Mouse (Mus musculus): ENCODE results near the gene Cdk6. TPM values are rescaled to one million over a fixed set of nuclear protein-coding genes. Genes with fewer than 3 reads are reported as not detected.
A peak's percentile ranks its signal among the peaks of the same experiment; 100 is the strongest.

Cdk6 gene
- total and polyA plus RNA-seq, 3 experiments: 79.0 to 318 (median 197) TPM

- TF ChIP-seq HCFC1 (IDR thresholded peaks at IDR 0.05; ENCODE audit: low read depth, low read length) (no peak), EP300 (IDR thresholded peaks at IDR 0.05; ENCODE audit: low read depth in 1 of 2, low read length in 2 of 2) (0 out of 4 replicates have a peak, but pooled peaks have one; percentile 24 to 38), CHD1 (IDR thresholded peaks at IDR 0.05; ENCODE audit: low read depth, low read length) (0 out of 2 replicates have a peak, but pooled peaks have one; percentile 47), MAX (IDR thresholded peaks at IDR 0.05; ENCODE audit: low read length) (peak; percentile 35; the same call in 1 of the 2 replicates), NELFE (IDR thresholded peaks at IDR 0.05; ENCODE audit: low read depth, low read length) (0 out of 2 replicates have a peak, but pooled peaks have one; percentile 3), ZMIZ1 (IDR thresholded peaks at IDR 0.05; ENCODE audit: low read depth, low read length) (0 out of 2 replicates have a peak, but pooled peaks have one; percentile 11), ETS1 (IDR thresholded peaks at IDR 0.05; ENCODE audit: low read depth, low read length) (peak; percentile 65), POLR2A (IDR thresholded peaks at IDR 0.05; ENCODE audit: control insufficient read depth in 1 of 2, insufficient read depth in 1 of 2, low read depth in 1 of 2, low read length in 2 of 2, poor library complexity in 1 of 2) (peak in 1 of 2 experiments; percentile 35; a peak in 1 of 4 replicates), GABPA (IDR thresholded peaks at IDR 0.05; ENCODE audit: low read depth, low read length) (no peak), ELF1 (IDR thresholded peaks at IDR 0.05; ENCODE audit: low read depth, low read length) (0 out of 2 replicates have a peak, but pooled peaks have one; percentile 27), JUND (IDR thresholded peaks at IDR 0.05; ENCODE audit: low read depth, low read length) (peak; percentile 67; the same call in 1 of the 2 replicates), MYB (IDR thresholded peaks at IDR 0.05; ENCODE audit: low read depth, low read length) (no peak), CTCF (IDR thresholded peaks at IDR 0.05 in 2 of 3, conservative IDR thresholded peaks at IDR 0.05 in 1 of 3; ENCODE audit: control insufficient read depth in 1 of 3, insufficient read depth in 1 of 3, low read depth in 2 of 3, low read length in 3 of 3, poor library complexity in 1 of 3, severe bottlenecking in 1 of 3) (no peak), TCF12 (IDR thresholded peaks at IDR 0.05; ENCODE audit: low read depth, low read length) (no peak), NRF1 (IDR thresholded peaks at IDR 0.05; ENCODE audit: insufficient read depth, low read depth, low read length, poor library complexity, severe bottlenecking) (no peak), POLR2AphosphoS5 (IDR thresholded peaks at IDR 0.05; ENCODE audit: borderline replicate concordance, low read depth, low read length) (no peak), POLR2AphosphoS2 (IDR thresholded peaks at IDR 0.05; ENCODE audit: low read length) (peak; percentile 62), SMC3 (IDR thresholded peaks at IDR 0.05; ENCODE audit: low read depth, low read length) (no peak)
- no peak overlapping the region for H3K4me3 ChIP-seq (ENCODE audit: control insufficient read depth in 1 of 2, insufficient read depth in 1 of 2, low read depth in 2 of 2, low read length in 2 of 2)
- peak overlapping the region; percentile 46; the same call in 1 of the 2 replicates for H3K27ac ChIP-seq (ENCODE audit: control insufficient read depth, low read depth, low read length)
- peak; percentile 74 for DNase-seq (ENCODE audit: low read depth, low spot score)
- peaks cover 30 to 39% of the 10 kb centered on the region in 2 experiments for H3K4me1 ChIP-seq (ENCODE audit: control insufficient read depth in 1 of 2, insufficient read depth in 2 of 2, low read length in 2 of 2)
- H3K27me3 ChIP-seq (ENCODE audit: control insufficient read depth in 1 of 2, insufficient read depth in 2 of 2, low read length in 2 of 2): no peaks in the 10 kb centered on the region
- H3K9me3 ChIP-seq (replicated peaks; ENCODE audit: insufficient read depth, low read length): no peaks in the 10 kb centered on the region
- no peak overlapping the region for H3K9ac ChIP-seq (ENCODE audit: control insufficient read depth, low read depth, low read length, poor library complexity, severe bottlenecking)
- peaks cover 39 to 44% of the 10 kb centered on the region in 2 experiments for H3K36me3 ChIP-seq (ENCODE audit: control insufficient read depth in 1 of 2, insufficient read depth in 2 of 2, low read length in 2 of 2)
- peaks cover 14% of the 10 kb centered on the region for H3K79me2 ChIP-seq (ENCODE audit: control insufficient read depth, insufficient read depth, low read length, poor library complexity)
Measured at GRCm38 (mm10) chr5:3494452-3495187, 153.3 kb downstream of the Cdk6 start.

DNA sequence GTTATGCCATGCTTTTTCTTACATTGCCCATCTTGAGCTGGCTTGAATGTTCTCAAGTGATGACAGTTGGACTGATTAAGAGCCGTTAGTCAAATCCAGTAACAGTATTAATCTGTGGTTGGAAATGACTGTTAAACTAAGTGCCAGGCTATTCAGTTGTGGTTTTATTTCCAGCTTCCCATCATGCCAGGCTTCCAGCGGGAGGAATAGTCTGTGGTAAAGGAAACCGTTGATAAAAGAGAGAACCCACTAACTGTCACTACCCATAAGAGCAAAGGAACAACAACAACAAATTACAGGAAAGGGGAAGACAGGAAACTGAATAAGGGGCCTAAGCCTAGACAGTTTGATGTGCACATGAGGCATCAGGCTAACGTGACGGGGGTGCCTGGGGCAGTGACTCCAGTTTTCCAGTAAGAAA lies 156.2 kb downstream of the Cdk6 start:
- no peaks in the 10 kb centered on the region for H3K9me3 ChIP-seq (replicated peaks; ENCODE audit: insufficient read depth, low read length)
- H3K27ac ChIP-seq (ENCODE audit: control insufficient read depth, low read depth, low read length): peak overlapping the region; percentile 76
- DNase-seq (ENCODE audit: low read depth, low spot score): peak; percentile 87
- H3K36me3 ChIP-seq (ENCODE audit: control insufficient read depth in 1 of 2, insufficient read depth in 2 of 2, low read length in 2 of 2): peaks cover 42 to 60% of the 10 kb centered on the region in 2 experiments
- peaks cover 32 to 53% of the 10 kb centered on the region in 2 experiments for H3K4me1 ChIP-seq (ENCODE audit: control insufficient read depth in 1 of 2, insufficient read depth in 2 of 2, low read length in 2 of 2)
- no peak overlapping the region for H3K4me3 ChIP-seq (ENCODE audit: control insufficient read depth in 1 of 2, insufficient read depth in 1 of 2, low read depth in 2 of 2, low read length in 2 of 2)
- H3K27me3 ChIP-seq (ENCODE audit: control insufficient read depth in 1 of 2, insufficient read depth in 2 of 2, low read length in 2 of 2): no peaks in the 10 kb centered on the region
- peak overlapping the region; percentile 15; the same call in 1 of the 2 replicates for H3K9ac ChIP-seq (ENCODE audit: control insufficient read depth, low read depth, low read length, poor library complexity, severe bottlenecking)
- H3K79me2 ChIP-seq (ENCODE audit: control insufficient read depth, insufficient read depth, low read length, poor library complexity): peaks cover 20% of the 10 kb centered on the region
- TF ChIP-seq ZMIZ1 (IDR thresholded peaks at IDR 0.05; ENCODE audit: low read depth, low read length): peak; percentile 63; the same call in 1 of the 2 replicates
- TF ChIP-seq KAT2A (conservative IDR thresholded peaks at IDR 0.05; ENCODE audit: low read depth, low read length): peak; percentile 52
- TF ChIP-seq GATA1 (IDR thresholded peaks at IDR 0.05; ENCODE audit: low read depth, low read length): peak; percentile 67; the same call in 1 of the 2 replicates
- TF ChIP-seq NELFE (IDR thresholded peaks at IDR 0.05; ENCODE audit: low read depth, low read length): peak; percentile 53; the same call in 1 of the 2 replicates
- TF ChIP-seq ZNF384 (IDR thresholded peaks at IDR 0.05; ENCODE audit: low read depth, low read length): no peak
- peak; percentile 93 for TF ChIP-seq ETS1 (IDR thresholded peaks at IDR 0.05; ENCODE audit: low read depth, low read length)
- TF ChIP-seq POLR2A (IDR thresholded peaks at IDR 0.05; ENCODE audit: control insufficient read depth in 1 of 2, insufficient read depth in 1 of 2, low read depth in 1 of 2, low read length in 2 of 2, poor library complexity in 1 of 2): no peak
- TF ChIP-seq MXI1 (IDR thresholded peaks at IDR 0.05; ENCODE audit: low read depth, low read length): peak; percentile 59
- peak; percentile 93 for TF ChIP-seq TCF12 (IDR thresholded peaks at IDR 0.05; ENCODE audit: low read depth, low read length)
- TF ChIP-seq MAZ (IDR thresholded peaks at IDR 0.05; ENCODE audit: low read depth, low read length): no peak
- TF ChIP-seq UBTF (IDR thresholded peaks at IDR 0.05; ENCODE audit: borderline replicate concordance, insufficient read depth, low read depth, low read length): no peak
- peak; percentile 68 for TF ChIP-seq MAX (IDR thresholded peaks at IDR 0.05; ENCODE audit: low read length)
- TF ChIP-seq CHD1 (IDR thresholded peaks at IDR 0.05; ENCODE audit: low read depth, low read length): no peak
- TF ChIP-seq MEF2A (IDR thresholded peaks at IDR 0.05; ENCODE audit: extremely low read depth, insufficient replicate concordance, low read depth, low read length, poor library complexity, severe bottlenecking): no peak
- no peak for TF ChIP-seq SMC3 (IDR thresholded peaks at IDR 0.05; ENCODE audit: low read depth, low read length)
- TF ChIP-seq CTCF (IDR thresholded peaks at IDR 0.05 in 2 of 3, conservative IDR thresholded peaks at IDR 0.05 in 1 of 3; ENCODE audit: control insufficient read depth in 1 of 3, insufficient read depth in 1 of 3, low read depth in 2 of 3, low read length in 3 of 3, poor library complexity in 1 of 3, severe bottlenecking in 1 of 3): no peak
- peak; percentile 100 for TF ChIP-seq MYB (IDR thresholded peaks at IDR 0.05; ENCODE audit: low read depth, low read length)
- peak; percentile 47 for TF ChIP-seq TAL1 (IDR thresholded peaks at IDR 0.05; ENCODE audit: low read length)
